Mouse (Mus musculus) liver, postnatal 0 days (tissue): ENCODE measurements around the gene Akr1b10.

Experiments
- CTCF ChIP-seq: sonication (generic); IDR thresholded peaks from 2 replicates; pipeline ENCODE4 v1.5.1; 2016; ENCODE audit warnings: antibody characterized with exemption, low read depth
- EP300 ChIP-seq: IDR thresholded peaks from 2 replicates; pipeline ENCODE4 v1.6.1; 2016; ENCODE audit warnings: antibody characterized with exemption, low read depth, mild to moderate bottlenecking

GRCm38 (mm10) chr6:34398431-34398830 is 14.4 kb downstream of the Akr1b10 start:
- TF ChIP-seq CTCF (no peak), EP300 (no peak)
